Mouse (Mus musculus): ENCODE measurements around the gene Tor3a.

GRCm38 (mm10) chr1:156644780-156645523 is 29.2 kb downstream of the Tor3a start:
- TF ChIP-seq CTCF (IDR thresholded peaks at IDR 0.05; ENCODE audit: borderline replicate concordance, control insufficient read depth, extremely low read depth, insufficient read depth, low read length, poor library complexity) (no peak), POLR2A (IDR thresholded peaks at IDR 0.05; ENCODE audit: control insufficient read depth, extremely low read depth, insufficient read depth, low read length, poor library complexity) (no peak)
